Mouse (Mus musculus): ENCODE measurements around the gene Gcsh.

- peak; percentile 23; the same call in 1 of the 2 replicates for TF ChIP-seq CTCF (IDR thresholded peaks at IDR 0.05; ENCODE audit: low read depth)
- TF ChIP-seq EP300 (IDR thresholded peaks at IDR 0.05; ENCODE audit: low read depth): no peak
Observed at GRCm38 (mm10) chr8:116989842-116990241, 3.5 kb downstream of the Gcsh start.
